Mouse (Mus musculus) kidney, adult 18-20 months (tissue): ENCODE data around the gene Gm8298.
"Not testable (repeated sequence)": the region's sequence is repeated elsewhere in the genome, so short reads cannot be mapped to it uniquely, and the experiment has no call there.

Source experiments
- DNase-seq: peaks from one replicate; pipeline ENCODE4 v3.0.0; 2021

Gm8298 gene

GRCm38 (mm10) chr3:59860751-59861150 is at the start of gene Gm8298:
Gene Gm8298, plus strand, starts transcription at chr3:59861051.
- DNase-seq: no peak

- DNase-seq: no peak
These were observed 47.7 kb upstream of the Gm8298 start for GRCm38 (mm10) chr3:59813169-59813568.

- peak; percentile 46 for DNase-seq
These were observed 9.9 kb downstream of the Gm8298 start for GRCm38 (mm10) chr3:59870765-59871164.

- not testable (repeated sequence) for DNase-seq
These were observed 16.8 kb downstream of the Gm8298 start for GRCm38 (mm10) chr3:59877601-59878000.

- not testable (repeated sequence) for DNase-seq
These were observed 19.1 kb downstream of the Gm8298 start for GRCm38 (mm10) chr3:59879801-59880554.

- DNase-seq: no peak
These were observed 32.4 kb downstream of the Gm8298 start for GRCm38 (mm10) chr3:59893276-59893675.

GRCm38 (mm10) chr3:59924914-59925313 is 64.1 kb downstream of the Gm8298 start, which contains the start of gene C130079G13Rik:
Gene C130079G13Rik, plus strand, starts transcription at chr3:59925214.
- DNase-seq: no peak
